Mouse (Mus musculus) embryonic fibroblast, embryonic 13.5 days (primary cell): ENCODE measurements at regions not wholly inside any gene's neighbourhood (a gene's known extent, or its start where the extent isn't known, plus 50 kb on each side); places are given as distances from the start of the nearest gene placed in this dataset.

Source experiments
- H3K27ac ChIP-seq: 2 replicates; pipeline ENCODE4 v1.5.1; 2012; ENCODE audit warnings: low read length, control low read depth, inconsistent platforms; ENCODE audit not compliant: insufficient read depth
- H3K4me1 ChIP-seq: 2 replicates; pipeline ENCODE4 v1.6.1; 2011; ENCODE audit warnings: low read length; ENCODE audit not compliant: control insufficient read depth, insufficient read depth
- H3K4me3 ChIP-seq: 2 replicates; pipeline ENCODE4 v1.5.1; 2011; ENCODE audit warnings: mild to moderate bottlenecking, control low read depth, low read length; ENCODE audit not compliant: insufficient read depth
- CTCF ChIP-seq: IDR thresholded peaks from 2 replicates; pipeline ENCODE4 v1.5.1; 2011; ENCODE audit warnings: mild to moderate bottlenecking, control low read depth, low read length, moderate library complexity, borderline replicate concordance; ENCODE audit not compliant: insufficient read depth
- POLR2A ChIP-seq: IDR thresholded peaks from 2 replicates; pipeline ENCODE4 v1.6.1; 2011; ENCODE audit warnings: low read depth, mild to moderate bottlenecking, control low read depth, low read length, moderate library complexity

DNA sequence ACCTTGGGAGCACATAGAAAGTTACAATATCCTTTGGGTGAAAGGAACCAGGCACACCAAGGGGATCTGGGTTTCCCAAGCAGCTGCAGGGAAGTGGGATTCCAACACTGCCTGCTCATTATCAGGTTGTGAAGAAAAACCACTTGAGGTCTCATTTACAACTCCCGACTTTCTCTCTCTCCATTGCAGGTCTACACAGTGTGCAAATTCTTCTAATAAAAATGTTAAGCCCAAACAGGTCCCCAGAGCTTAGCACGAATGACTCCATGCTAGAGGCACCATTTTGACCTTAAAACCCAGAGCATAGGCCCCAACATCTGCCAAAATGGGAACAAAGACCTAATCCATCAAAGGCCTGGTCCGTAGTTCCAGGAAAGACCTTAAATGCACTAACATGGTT is 231.3 kb upstream of the Nrip1 start:
- H3K4me3 ChIP-seq, result no peak overlapping the region
- TF ChIP-seq POLR2A (no peak), CTCF (no peak)
- H3K27ac ChIP-seq, result no peak overlapping the region
- no peaks in the 10 kb centered on the region for H3K4me1 ChIP-seq

DNA sequence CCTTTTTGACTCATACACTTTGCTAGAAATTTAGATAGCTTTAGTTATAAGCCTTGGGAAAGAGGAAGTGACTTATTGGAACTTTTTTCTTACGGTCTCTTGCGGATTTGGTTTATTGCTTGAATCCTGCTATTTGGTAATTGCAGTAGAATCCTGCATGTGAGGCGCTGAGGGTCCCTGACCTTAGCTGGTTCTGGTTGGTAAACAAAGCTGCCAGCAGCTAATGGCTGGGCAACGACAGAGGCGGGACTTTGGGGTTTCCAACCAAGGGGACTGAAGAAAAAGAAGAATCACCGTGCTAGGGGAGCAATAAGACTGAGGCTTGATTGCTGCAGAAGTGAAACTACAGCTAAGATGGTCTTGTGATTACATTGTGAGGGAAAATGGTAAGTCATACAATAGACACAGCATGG is 230.2 kb upstream of the Nrip1 start:
- TF ChIP-seq CTCF, result no peak
- no peak for TF ChIP-seq POLR2A
- H3K4me1 ChIP-seq, result no peaks in the 10 kb centered on the region

DNA sequence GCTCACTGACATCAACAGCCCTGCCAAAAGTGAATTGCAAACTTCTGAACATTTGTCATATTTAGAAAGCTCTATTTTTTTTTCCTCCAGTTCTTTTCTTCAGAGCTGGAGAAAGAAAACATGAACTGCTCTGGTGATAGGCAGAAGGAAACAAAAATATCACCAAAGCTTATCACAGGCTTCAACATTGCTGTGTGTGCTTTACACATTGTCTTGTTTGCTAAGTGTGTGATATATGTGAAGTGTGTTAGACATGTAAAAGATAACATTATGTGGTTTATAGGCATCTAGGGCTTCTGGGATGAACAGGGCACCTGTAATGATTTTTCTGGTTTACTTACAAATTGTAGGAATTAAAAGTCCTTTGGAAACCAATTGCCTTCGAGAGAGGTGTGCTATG is 229.8 kb upstream of the Nrip1 start:
- TF ChIP-seq CTCF (no peak), POLR2A (no peak)

More for the DNA sequence above, 230.2 kb upstream of the Nrip1 start:
- no peak overlapping the region for H3K27ac ChIP-seq
- no peak overlapping the region for H3K4me3 ChIP-seq

GRCm38 (mm10) chr16:76600131-76600530 is 226.5 kb upstream of the Nrip1 start:
- Histone ChIP-seq H3K4me3 (no peak overlapping the region), H3K27ac (no peak overlapping the region), H3K4me1 (0 out of 2 replicates have a peak, but pooled peaks cover 3% of the 10 kb centered on the region)
- no peak for TF ChIP-seq CTCF
- no peak for TF ChIP-seq POLR2A

More for the DNA sequence above, 229.8 kb upstream of the Nrip1 start:
- Histone ChIP-seq H3K4me1 (no peaks in the 10 kb centered on the region), H3K27ac (no peak overlapping the region), H3K4me3 (no peak overlapping the region)

- TF ChIP-seq POLR2A (no peak), CTCF (no peak)
- no peak overlapping the region for H3K4me3 ChIP-seq
- peaks cover 7% of the 10 kb centered on the region; the same call in 1 of the 2 replicates for H3K4me1 ChIP-seq
- no peak overlapping the region; the same call in 1 of the 2 replicates for H3K27ac ChIP-seq
Observed at GRCm38 (mm10) chr16:76591956-76592768, 218.5 kb upstream of the Nrip1 start.

DNA sequence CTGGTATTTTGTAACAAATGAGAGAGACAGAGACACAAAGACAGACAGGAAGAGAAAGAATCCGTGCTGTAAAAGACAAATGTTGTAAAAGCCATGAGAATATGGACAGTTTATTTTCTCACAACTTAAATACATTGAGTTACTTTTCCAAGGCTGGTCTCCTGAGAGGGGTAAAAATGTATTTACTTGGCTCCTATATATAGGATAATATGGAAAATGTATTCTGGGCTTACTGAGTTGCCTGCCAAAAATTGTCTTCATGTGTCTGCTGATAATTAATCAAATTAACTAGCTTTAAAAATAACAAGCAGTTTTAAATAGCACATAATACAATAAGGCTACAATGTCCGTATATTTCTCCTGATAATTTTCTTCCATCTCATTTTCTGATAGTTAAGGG is 216.2 kb upstream of the Nrip1 start:
- TF ChIP-seq CTCF (no peak), POLR2A (no peak)
- Histone ChIP-seq H3K4me3 (no peak overlapping the region), H3K4me1 (peaks cover 7% of the 10 kb centered on the region; the same call in 1 of the 2 replicates), H3K27ac (no peak overlapping the region)

DNA sequence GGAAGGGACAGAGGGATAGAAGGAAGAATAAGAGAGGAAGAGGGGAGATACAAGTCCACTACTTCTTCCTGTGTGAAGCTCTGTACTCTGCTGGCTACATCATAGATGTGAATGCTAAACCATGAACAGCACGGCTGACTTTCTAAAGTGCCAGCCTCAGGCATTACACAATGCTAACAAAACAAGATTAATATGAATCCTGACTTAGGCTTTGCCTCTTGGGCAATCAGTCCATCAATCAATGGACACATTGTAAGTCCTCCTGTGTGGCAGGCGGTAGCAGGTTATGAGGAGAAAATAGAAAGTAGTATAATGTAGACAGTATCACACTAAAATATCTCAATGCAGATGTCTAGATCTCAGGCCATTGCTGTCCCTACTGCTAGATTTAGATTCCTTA is 203.6 kb upstream of the Nrip1 start:
- no peak overlapping the region for H3K27ac ChIP-seq
- H3K4me3 ChIP-seq, result no peak overlapping the region
- peaks cover 5% of the 10 kb centered on the region for H3K4me1 ChIP-seq
- TF ChIP-seq CTCF, result no peak
- no peak for TF ChIP-seq POLR2A

DNA sequence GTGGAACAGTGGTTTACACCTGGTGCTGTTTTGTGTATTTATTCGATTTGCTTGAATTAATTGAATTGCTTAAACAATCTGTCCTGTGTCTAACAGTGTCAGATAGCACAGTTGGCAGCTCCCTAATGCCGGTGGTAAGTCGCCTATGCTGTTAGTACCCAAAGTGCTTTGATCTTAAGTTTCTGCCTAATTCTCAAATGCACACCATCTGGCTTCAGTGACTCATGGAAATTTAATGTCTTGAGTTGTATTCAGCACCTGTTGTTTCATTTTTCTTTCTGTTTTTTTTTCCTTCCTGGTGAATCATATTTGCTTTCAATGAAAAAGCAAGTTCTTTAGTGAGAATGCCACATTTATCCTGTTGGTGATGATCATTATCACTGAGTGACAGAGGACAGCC is 201.7 kb upstream of the Nrip1 start:
- peaks cover 8% of the 10 kb centered on the region for H3K4me1 ChIP-seq
- H3K27ac ChIP-seq, result no peak overlapping the region
- TF ChIP-seq CTCF, result no peak
- no peak for TF ChIP-seq POLR2A
- no peak overlapping the region for H3K4me3 ChIP-seq

GRCm38 (mm10) chr16:76566220-76566619 is 192.6 kb upstream of the Nrip1 start:
- H3K27ac ChIP-seq, result no peak overlapping the region
- H3K4me3 ChIP-seq, result no peak overlapping the region
- TF ChIP-seq POLR2A (no peak), CTCF (no peak)
- H3K4me1 ChIP-seq, result peaks cover 5% of the 10 kb centered on the region; the same call in 1 of the 2 replicates

DNA sequence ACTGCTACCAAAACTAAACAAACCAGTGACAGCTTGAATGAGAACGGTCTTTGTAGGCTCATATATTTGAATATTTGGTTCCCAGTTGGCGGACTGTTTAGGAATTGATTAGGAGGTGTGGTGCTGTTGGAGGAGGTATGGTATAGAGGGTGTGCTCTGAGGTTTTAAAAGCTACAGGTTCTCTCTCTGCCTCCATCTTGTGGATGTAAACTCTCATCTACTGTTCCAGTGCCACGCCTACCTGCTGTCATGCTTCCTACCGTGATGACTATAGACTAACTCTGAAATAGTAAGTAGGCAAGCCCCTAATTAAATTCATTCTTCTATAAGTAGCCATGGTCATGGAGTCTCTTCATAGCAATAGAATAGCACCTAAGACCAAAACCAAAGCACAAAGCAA is 181.2 kb upstream of the Nrip1 start:
- H3K27ac ChIP-seq, result no peak overlapping the region
- TF ChIP-seq POLR2A, result no peak
- no peak for TF ChIP-seq CTCF

More for the DNA sequence above, 181.2 kb upstream of the Nrip1 start:
- Histone ChIP-seq H3K4me3 (no peak overlapping the region), H3K4me1 (no peaks in the 10 kb centered on the region)
